Mouse (Mus musculus): ENCODE results near the gene Gm20517. TPM values are rescaled to one million over a fixed set of nuclear protein-coding genes. Genes with fewer than 3 reads are reported as not detected.
"Not testable (repeated sequence)": the region's sequence is repeated elsewhere in the genome, so short reads cannot be mapped to it uniquely, and the experiment has no call there.

The Gm20517 gene
- polyA plus RNA-seq, 1 experiment, result 0.64 TPM

DNA sequence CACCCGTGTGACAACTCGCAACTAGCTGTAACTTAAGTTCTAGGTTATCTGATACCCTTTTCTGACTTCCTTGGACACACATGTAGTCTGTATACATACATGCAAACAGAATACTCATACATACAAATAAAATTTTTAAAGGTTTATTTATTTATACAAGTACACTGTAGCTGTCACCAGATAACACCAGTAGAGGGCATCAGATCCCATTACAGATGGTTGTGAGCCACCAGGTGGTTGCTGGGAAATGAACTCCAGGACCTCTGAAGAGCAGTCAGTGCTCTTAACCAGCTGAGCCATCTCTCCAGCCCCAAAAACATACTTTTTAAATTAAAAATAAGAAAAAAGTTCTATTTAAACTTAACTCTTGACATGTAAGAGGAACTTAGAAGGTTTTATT, 31.6 kb downstream of the Gm20517 start:
- no peak overlapping the region for H3K4me3 ChIP-seq (ENCODE audit: insufficient read depth, low read depth, low read length)
- WGBS, result 83% methylated on average over 2 of the region's 2 CpGs
- no peak for TF ChIP-seq POLR2A (IDR thresholded peaks at IDR 0.05; ENCODE audit: low read depth, low read length)
- 0 out of 2 replicates have a peak, but pooled peaks have one; percentile 9 for TF ChIP-seq CTCF (conservative IDR thresholded peaks at IDR 0.05; ENCODE audit: insufficient read depth, insufficient read length, low read depth, low read length)
- H3K27me3 ChIP-seq (replicated peaks; ENCODE audit: control insufficient read depth, insufficient read depth, low read length), result no peaks in the 10 kb centered on the region
- DNase-seq, result peak; percentile 26
- no peaks in the 10 kb centered on the region for H3K36me3 ChIP-seq (ENCODE audit: control insufficient read depth, insufficient read depth, low read length)
- no peaks in the 10 kb centered on the region for H3K4me1 ChIP-seq (ENCODE audit: control insufficient read depth, insufficient read depth, low read length)
- no peak overlapping the region for H3K27ac ChIP-seq (ENCODE audit: insufficient read depth, low read depth, low read length)

DNA sequence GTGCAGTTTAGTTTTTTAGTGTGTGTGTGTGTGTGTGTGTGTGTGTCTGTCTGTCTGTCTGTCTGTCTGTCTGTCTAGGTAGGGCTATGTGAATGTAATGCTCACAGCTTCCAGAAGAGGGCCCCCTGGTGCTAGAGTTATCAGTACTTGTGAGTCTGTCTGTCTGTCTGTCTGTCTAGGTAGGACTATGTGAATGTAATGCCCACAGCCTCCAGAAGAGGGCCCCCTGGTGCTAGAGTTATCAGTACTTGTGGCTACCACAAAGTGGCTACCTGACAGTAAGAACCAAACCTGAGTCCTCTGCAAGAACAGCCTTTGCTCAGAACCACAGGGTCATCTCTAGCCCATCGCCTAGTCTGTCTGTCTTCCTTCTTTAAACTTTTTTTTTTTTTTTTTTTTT, 35.3 kb downstream of the Gm20517 start:
- TF ChIP-seq CTCF (conservative IDR thresholded peaks at IDR 0.05; ENCODE audit: insufficient read depth, insufficient read length, low read depth, low read length) (peak; percentile 70), POLR2A (IDR thresholded peaks at IDR 0.05; ENCODE audit: low read depth, low read length) (no peak)
- DNase-seq, result peak; percentile 85
- no peaks in the 10 kb centered on the region for H3K36me3 ChIP-seq (ENCODE audit: control insufficient read depth, insufficient read depth, low read length)
- no peaks in the 10 kb centered on the region for H3K27me3 ChIP-seq (replicated peaks; ENCODE audit: control insufficient read depth, insufficient read depth, low read length)
- no peak overlapping the region for H3K4me3 ChIP-seq (ENCODE audit: insufficient read depth, low read depth, low read length)
- no peaks in the 10 kb centered on the region for H3K4me1 ChIP-seq (ENCODE audit: control insufficient read depth, insufficient read depth, low read length)
- 85% methylated on average over 1 of the region's 1 CpGs for WGBS
- H3K27ac ChIP-seq (ENCODE audit: insufficient read depth, low read depth, low read length), result no peak overlapping the region

DNA sequence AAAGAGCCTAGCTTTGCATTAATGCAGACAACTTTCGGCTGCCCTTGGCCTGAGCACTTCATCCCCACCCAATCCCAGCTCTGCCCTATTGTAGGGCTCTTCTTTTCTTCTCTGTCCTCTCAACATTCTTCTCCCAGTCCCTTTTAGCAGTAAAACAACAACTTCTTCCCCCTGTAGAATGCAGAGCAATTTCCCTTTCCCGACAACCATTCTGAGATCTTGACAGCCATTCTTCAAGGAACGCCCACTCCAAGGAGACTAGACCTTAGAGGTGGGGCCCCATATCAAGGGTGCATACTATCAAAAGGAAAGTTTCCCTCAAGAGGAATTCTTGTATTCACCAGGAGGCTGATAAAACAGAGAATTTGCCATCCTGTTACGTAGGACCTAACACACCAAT, 37.6 kb downstream of the Gm20517 start:
- no peak for DNase-seq
- Histone ChIP-seq H3K27ac (ENCODE audit: insufficient read depth, low read depth, low read length) (no peak overlapping the region), H3K27me3 (replicated peaks; ENCODE audit: control insufficient read depth, insufficient read depth, low read length) (no peaks in the 10 kb centered on the region), H3K4me1 (ENCODE audit: control insufficient read depth, insufficient read depth, low read length) (no peaks in the 10 kb centered on the region), H3K4me3 (ENCODE audit: insufficient read depth, low read depth, low read length) (no peak overlapping the region), H3K36me3 (ENCODE audit: control insufficient read depth, insufficient read depth, low read length) (no peaks in the 10 kb centered on the region)
- 82% methylated on average over 4 of the region's 4 CpGs for WGBS
- TF ChIP-seq CTCF (conservative IDR thresholded peaks at IDR 0.05; ENCODE audit: insufficient read depth, insufficient read length, low read depth, low read length) (no peak), POLR2A (IDR thresholded peaks at IDR 0.05; ENCODE audit: low read depth, low read length) (no peak)

DNA sequence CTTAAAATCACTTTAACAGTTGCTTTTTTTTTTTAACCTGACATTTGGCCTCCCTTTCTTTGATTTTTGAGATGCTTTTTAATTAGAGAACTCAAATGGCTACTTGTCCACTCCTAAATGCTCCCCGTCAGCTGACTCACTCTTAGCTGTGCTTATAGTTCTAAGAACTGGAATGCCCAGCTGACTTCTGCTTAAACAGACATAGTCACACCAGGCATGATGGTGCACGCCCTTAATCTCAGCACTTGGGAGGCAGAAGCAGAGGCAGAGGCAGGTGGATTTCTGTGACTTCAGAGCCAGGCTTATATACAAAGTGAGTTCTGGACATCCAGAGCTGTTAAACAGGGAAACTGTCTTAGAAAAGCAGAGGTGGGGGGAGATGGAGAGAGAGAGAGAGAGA, 40.6 kb downstream of the Gm20517 start:
- Histone ChIP-seq H3K27ac (ENCODE audit: insufficient read depth, low read depth, low read length) (no peak overlapping the region), H3K4me3 (ENCODE audit: insufficient read depth, low read depth, low read length) (no peak overlapping the region), H3K27me3 (replicated peaks; ENCODE audit: control insufficient read depth, insufficient read depth, low read length) (no peaks in the 10 kb centered on the region), H3K36me3 (ENCODE audit: control insufficient read depth, insufficient read depth, low read length) (no peaks in the 10 kb centered on the region), H3K4me1 (ENCODE audit: control insufficient read depth, insufficient read depth, low read length) (no peaks in the 10 kb centered on the region)
- DNase-seq, result no peak
- 96% methylated on average over 2 of the region's 2 CpGs for WGBS
- TF ChIP-seq CTCF (conservative IDR thresholded peaks at IDR 0.05; ENCODE audit: insufficient read depth, insufficient read length, low read depth, low read length) (no peak), POLR2A (IDR thresholded peaks at IDR 0.05; ENCODE audit: low read depth, low read length) (no peak)

DNA sequence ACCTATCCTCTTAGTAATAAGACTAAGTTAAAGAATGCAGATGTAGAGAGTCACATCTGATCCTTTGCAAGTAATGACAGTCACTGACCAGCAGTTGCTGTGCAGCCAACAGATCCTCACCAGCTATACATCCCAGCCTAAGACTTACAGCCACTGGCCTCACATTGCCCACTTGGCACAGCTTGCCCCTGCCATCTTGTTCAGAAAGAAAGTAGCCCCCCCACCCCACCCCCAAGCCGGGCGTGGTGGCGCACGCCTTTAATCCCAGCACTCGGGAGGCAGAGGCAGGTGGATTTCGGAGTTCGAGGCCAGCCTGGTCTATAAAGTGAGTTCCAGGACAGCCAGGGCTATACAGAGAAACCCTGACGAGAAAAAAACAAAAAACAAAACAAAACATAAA, 43.0 kb downstream of the Gm20517 start:
- not testable (repeated sequence) for H3K27me3 ChIP-seq (replicated peaks; ENCODE audit: control insufficient read depth, insufficient read depth, low read length); H3K36me3 ChIP-seq (ENCODE audit: control insufficient read depth, insufficient read depth, low read length); H3K27ac ChIP-seq (ENCODE audit: insufficient read depth, low read depth, low read length); H3K4me1 ChIP-seq (ENCODE audit: control insufficient read depth, insufficient read depth, low read length); H3K4me3 ChIP-seq (ENCODE audit: insufficient read depth, low read depth, low read length); DNase-seq
- 93% methylated on average over 8 of the region's 8 CpGs for WGBS

DNA sequence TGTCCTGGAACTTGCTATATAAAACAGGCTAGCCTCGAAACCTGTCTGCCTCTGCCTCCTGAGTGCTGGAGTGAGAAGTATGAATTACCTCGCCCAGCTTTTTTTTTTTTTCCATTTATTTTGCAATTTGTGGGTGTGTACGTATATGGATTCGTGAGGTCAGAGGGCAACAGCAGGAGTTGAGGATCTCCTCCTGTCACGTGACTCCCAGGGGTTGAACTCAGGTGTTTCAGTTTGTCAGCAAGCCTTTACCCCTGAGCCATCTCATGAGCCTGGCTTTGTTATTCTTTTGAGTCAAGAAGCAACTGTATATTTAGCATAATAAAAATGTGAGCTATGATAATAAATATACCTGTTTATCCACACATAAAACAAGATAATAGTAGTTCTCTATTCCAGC, 44.3 kb downstream of the Gm20517 start:
- Histone ChIP-seq H3K4me3 (ENCODE audit: insufficient read depth, low read depth, low read length) (no peak overlapping the region), H3K27ac (ENCODE audit: insufficient read depth, low read depth, low read length) (no peak overlapping the region), H3K27me3 (replicated peaks; ENCODE audit: control insufficient read depth, insufficient read depth, low read length) (no peaks in the 10 kb centered on the region), H3K36me3 (ENCODE audit: control insufficient read depth, insufficient read depth, low read length) (no peaks in the 10 kb centered on the region), H3K4me1 (ENCODE audit: control insufficient read depth, insufficient read depth, low read length) (no peaks in the 10 kb centered on the region)
- TF ChIP-seq POLR2A (IDR thresholded peaks at IDR 0.05; ENCODE audit: low read depth, low read length), result no peak
- no peak for TF ChIP-seq CTCF (conservative IDR thresholded peaks at IDR 0.05; ENCODE audit: insufficient read depth, insufficient read length, low read depth, low read length)
- WGBS, result 81% methylated on average over 5 of the region's 5 CpGs
- DNase-seq, result no peak

DNA sequence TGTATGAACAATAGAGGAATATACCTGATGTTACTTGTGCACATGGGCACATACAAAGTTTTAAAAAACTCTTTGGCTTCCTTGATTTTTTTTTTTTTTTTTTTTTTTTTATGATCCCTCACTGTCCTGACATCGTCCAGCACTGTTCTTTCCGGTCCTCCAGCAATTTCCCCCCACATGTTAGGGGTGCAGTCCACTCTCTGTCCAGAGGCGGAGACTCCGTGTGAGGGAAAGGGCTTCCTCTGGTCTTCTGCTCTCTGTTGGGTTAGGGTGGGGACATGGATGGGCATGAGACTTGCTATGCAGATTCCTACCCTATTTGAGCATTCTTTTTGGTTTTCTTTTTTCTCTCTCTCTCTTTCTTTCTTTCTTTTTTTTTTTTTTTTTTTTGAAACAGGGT, 46.5 kb downstream of the Gm20517 start:
- Histone ChIP-seq H3K4me1 (ENCODE audit: control insufficient read depth, insufficient read depth, low read length) (no peaks in the 10 kb centered on the region), H3K27ac (ENCODE audit: insufficient read depth, low read depth, low read length) (no peak overlapping the region), H3K4me3 (ENCODE audit: insufficient read depth, low read depth, low read length) (no peak overlapping the region), H3K36me3 (ENCODE audit: control insufficient read depth, insufficient read depth, low read length) (no peaks in the 10 kb centered on the region), H3K27me3 (replicated peaks; ENCODE audit: control insufficient read depth, insufficient read depth, low read length) (no peaks in the 10 kb centered on the region)
- TF ChIP-seq CTCF (conservative IDR thresholded peaks at IDR 0.05; ENCODE audit: insufficient read depth, insufficient read length, low read depth, low read length) (no peak), POLR2A (IDR thresholded peaks at IDR 0.05; ENCODE audit: low read depth, low read length) (no peak)
- 68% methylated on average over 4 of the region's 4 CpGs for WGBS
- DNase-seq, result no peak

DNA sequence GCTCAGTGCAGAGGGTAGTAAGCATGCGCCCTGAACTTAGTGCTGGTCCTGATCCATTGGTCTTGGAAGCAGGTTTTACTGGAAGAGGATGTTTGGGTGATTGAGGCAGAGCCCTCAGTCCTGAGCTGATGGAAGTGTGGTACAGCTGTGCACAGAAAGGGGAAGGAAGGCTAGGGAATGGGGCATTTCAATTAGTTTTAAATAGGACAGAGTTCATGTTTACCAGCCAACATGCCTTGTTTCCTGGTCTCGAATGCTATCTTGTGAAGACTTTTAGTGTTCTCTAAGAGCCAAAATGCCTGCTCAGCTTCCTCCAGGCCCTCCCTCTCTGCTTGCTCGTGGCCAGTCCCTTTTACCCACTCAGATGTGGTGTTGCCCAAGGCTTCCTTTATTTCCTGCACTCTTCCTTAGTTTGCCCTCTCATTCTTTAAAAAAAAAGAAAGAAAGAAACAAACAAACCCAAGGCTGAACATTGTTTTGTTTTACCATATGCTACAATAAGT, 47.4 kb downstream of the Gm20517 start:
- DNase-seq, result no peak
- no peaks in the 10 kb centered on the region for H3K36me3 ChIP-seq (ENCODE audit: control insufficient read depth, insufficient read depth, low read length)
- no peak overlapping the region for H3K4me3 ChIP-seq (ENCODE audit: insufficient read depth, low read depth, low read length)
- TF ChIP-seq CTCF (conservative IDR thresholded peaks at IDR 0.05; ENCODE audit: insufficient read depth, insufficient read length, low read depth, low read length), result no peak
- no peak for TF ChIP-seq POLR2A (IDR thresholded peaks at IDR 0.05; ENCODE audit: low read depth, low read length)
- H3K27me3 ChIP-seq (replicated peaks; ENCODE audit: control insufficient read depth, insufficient read depth, low read length), result no peaks in the 10 kb centered on the region
- H3K27ac ChIP-seq (ENCODE audit: insufficient read depth, low read depth, low read length), result no peak overlapping the region
- 82% methylated on average over 3 of the region's 3 CpGs for WGBS
- H3K4me1 ChIP-seq (ENCODE audit: control insufficient read depth, insufficient read depth, low read length), result peaks cover 4% of the 10 kb centered on the region; the same call in 1 of the 2 replicates
